Mouse (Mus musculus) heart, adult 18-20 months (tissue): ENCODE data around the gene Gm12166. TPM values are rescaled to one million over a fixed set of nuclear protein-coding genes. Genes with fewer than 3 reads are reported as not detected.

ENCODE experiments used
- microRNA-seq, 2 experiments: library from miRNA; unstranded; fragments of <30 nt; microRNA quantifications; one replicate each; pipeline ENCODE4 v1.2.0; 2022
- total RNA-seq, 2 experiments: library from RNA; stranded (reverse); gene quantifications; 2 replicates each; pipeline ENCODE4 v1.2.3; 2021

The Gm12166 gene
- total RNA-seq, 2 experiments from 2014 or later, result 1.0 to 2.9 TPM

Small RNAs within 50 kb of the gene (microRNA-seq; reads per million reads assigned to microRNA genes)
- 0 reads per million in 2 experiments for gene Mir8100

Other genes with a start within 250 kb of the Gm12166 start
- gene Clint1, start 200.3 kb downstream of the Gm12166 start, total RNA-seq, result 10 to 100 TPM; 46.7 to 47.9 TPM
- gene Lsm11, start 107.4 kb downstream of the Gm12166 start, total RNA-seq, result 1 to 10 TPM; 3.4 to 4.1 TPM
- gene Thg1l, start 96.8 kb downstream of the Gm12166 start, total RNA-seq, result 1 to 10 TPM; 4.4 to 4.9 TPM
- under 1 TPM in 1 of 2 experiments, not detected in 1; 0.13 TPM for gene Sox30, start 72.0 kb downstream of the Gm12166 start, total RNA-seq
- 10 to 100 TPM; 48.1 to 54.5 TPM for gene Adam19, start 3.7 kb upstream of the Gm12166 start, total RNA-seq
- gene Nipal4, start 114.2 kb upstream of the Gm12166 start, total RNA-seq, result not detected
- not detected for gene Fndc9, start 183.2 kb upstream of the Gm12166 start, total RNA-seq